Mouse (Mus musculus): ENCODE measurements at regions not wholly inside any gene's neighbourhood (a gene's known extent, or its start where the extent isn't known, plus 50 kb on each side); places are given as distances from the start of the nearest gene placed in this dataset.
A peak's percentile ranks its signal among the peaks of the same experiment; 100 is the strongest.

DNA sequence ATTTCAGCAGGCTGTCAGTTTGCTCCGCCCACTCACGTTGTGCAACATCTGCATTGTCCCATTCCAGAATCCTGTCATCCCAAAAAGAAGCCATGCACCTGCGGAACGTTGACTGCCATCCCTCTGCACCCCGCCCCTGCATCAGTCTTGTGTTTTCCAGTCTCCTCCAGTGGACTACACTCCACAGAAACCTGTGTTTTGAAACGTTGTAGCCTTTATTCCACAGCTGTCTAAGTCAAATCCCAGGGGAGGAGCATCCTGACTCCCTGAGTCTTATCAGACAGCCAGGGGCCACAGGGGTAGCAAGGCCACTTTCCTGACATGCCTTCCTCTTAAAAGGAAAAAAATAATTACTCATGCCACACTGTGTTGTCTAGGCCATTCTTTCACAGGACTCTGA lies 251.5 kb upstream of the Dio3 start:
- no peak for DNase-seq (ENCODE audit: low spot score)

DNA sequence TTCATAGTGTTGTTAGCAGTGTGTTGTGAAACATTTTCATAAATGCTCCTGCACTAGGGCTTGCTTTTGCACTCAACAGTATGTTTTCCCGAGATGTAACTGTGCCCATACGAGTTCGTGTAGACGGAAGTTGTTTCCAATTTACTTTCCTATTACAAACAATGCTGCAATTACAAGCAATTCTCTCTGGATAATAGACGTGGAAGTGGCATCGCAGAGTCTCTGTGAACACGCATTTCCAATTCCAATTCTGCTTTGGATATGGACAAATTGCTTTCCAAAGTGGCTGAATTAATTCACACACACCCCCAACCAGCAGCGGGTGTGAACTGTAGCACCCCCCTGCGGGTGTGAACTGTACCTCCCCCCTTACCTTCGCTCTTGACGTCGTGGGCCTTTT lies 250.9 kb upstream of the Dio3 start:
- no peak for DNase-seq (ENCODE audit: low spot score)

DNA sequence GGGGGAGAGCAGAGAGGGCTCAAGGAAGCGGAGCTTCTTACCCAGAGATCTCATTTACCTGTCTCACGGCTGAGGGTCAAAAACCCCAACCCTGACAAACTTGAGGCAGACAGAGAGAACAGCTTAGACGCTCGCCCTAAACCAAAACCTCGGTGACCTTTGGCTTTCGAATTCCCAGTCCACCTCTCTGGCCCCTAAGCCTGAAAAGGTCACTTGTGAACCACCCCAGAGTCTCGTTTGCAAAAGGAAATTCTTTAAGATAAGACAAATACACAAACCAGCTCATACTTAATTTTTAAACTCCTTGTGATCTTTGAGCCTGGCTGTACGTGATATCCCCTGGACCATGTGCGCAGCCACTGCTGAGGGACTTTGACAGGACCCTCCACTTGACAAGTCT lies 250.2 kb upstream of the Dio3 start:
- no peak for DNase-seq (ENCODE audit: low spot score)

DNA sequence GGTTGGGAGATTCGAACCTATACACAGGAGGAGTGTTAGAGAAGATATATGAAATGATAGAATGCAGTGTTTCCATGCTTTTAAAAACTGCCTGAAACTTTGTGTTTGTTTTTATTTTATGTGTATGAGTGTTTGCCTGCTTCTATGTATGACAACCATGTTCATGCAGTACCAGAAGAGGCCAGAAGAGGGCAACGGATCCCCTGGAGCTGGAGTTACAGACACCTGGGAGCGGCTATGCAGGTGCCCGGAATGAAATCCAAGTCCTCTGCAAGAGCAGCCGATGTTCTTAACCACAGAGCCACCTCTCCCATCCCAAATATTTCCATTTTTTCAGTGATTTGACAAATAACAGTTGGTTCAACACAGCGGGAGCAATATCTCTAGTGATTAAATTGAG lies 247.5 kb upstream of the Dio3 start:
- DNase-seq (ENCODE audit: low spot score): peak; percentile 50

DNA sequence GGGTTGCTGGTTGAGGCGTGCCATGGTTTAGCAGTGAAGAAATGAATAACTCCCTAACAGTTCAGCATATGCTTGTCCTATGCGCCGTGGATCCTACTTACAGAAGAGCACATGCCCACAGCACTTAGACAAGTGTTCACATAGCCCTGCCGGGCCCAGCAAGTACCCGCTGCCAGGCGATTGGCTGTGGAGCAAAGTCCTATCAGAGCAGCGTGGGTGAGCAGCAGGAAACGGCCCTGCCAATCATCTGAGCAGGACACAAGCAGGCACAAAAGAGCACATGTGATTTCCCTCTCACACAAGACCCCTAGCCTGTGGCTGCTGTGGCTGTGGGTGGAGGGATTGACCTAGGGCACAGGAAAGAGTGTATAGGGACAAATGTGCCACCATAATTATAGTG lies 243.7 kb upstream of the Dio3 start:
- no peak for DNase-seq (ENCODE audit: low spot score)

DNA sequence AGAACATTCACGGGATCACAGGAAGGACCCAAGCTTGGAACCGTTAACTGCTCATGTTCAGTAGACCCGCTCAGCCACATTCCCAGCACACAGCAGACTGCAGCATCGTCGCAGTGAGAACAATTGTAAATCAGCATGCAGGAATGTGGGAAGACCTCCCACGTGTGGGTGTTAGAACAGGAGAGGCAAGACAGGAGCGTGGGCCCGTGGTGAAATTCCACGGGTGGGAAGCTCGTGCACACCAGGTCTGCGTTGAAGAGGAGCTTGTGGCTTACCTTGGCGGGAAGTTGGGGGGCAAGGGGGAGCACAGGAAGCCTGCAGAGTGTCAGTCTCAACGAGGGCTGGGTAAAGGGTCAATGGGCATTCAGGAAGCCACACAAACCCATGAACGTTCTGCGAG lies 238.2 kb upstream of the Dio3 start:
- DNase-seq (ENCODE audit: low spot score): no peak

DNA sequence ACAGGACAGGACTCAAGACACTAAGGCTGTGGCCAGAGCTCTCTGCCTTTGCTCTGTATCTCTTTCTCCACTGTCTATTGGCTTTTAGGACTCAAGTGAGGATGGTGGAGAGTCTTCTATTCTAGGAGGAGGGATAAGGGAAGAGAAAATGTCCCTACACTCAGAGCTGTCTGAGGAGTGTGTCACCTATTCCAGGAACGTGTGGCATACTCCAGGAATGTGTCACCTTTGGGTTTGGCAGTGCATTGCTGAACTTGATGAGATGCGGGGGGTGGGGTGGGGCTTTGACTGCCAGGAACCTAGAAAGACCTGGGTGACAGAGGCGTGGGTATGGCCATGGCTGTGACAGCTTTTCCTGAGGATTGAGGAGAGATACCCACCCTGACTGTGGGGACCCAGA lies 237.1 kb upstream of the Dio3 start:
- DNase-seq (ENCODE audit: low spot score): no peak

DNA sequence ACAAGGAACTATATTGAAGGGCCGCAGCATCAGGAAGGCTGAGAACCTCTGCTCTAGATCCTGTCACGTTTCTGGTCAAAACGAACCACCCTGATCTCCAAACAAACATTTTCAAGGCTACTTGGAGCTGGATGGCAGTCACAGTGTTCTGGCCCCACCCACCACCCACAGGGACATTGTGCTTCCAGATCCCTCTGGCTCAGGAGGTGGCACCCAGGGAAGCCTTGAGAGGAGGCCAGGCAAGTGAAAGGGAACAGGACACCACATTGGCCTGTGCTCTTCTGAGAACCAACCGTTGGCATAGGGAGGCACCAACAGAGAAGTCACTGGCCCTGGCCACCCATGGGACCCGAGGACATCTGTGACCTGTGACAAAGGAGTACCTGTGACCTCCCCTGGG lies 234.6 kb upstream of the Dio3 start:
- DNase-seq (ENCODE audit: low spot score): no peak

DNA sequence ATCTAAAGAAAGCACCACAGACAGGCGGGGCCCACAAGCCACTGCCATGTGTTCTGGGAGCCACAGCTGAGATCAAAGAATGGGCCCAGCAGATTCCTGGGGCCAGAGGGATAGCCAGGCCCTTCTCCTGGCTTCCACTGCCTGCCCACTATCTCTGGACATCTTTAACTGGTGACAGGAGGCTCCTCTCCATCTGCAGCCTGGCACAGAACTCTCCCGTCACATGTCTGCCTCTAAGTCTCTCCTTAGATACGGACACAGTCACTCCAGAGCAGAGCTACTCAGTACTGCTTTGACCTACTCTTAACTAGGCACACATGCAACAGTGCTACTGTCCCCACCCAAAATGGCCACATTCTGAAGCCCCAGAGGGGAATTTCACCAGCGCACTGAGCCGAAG lies 234.1 kb upstream of the Dio3 start:
- no peak for DNase-seq (ENCODE audit: low spot score)

DNA sequence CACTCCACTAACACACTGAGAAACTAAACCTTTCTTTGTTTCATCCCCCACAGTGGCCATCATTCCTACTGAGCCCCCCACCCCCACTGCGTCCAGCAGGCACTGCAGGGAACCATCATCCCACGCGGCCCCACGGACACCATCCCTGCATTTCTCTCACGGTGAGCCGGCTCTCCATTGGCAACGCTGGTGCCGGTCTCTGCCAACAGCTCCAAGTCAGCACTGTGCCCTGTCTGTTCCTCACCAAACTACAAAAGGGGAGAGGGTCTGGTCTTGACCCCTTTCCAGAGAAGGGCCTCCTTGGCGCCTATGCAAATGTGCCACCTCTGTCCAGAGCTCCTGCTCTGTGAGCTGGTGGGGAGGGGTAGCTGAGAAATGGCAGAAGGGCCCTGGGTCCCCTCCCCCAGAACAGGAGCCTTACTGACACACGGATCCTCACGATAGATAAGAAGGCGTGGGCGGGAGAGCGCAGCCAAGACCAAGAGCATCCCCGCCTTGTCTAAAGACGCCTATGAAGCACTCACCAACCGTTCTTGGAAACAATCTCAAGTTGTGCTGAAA lies 233.0 kb upstream of the Dio3 start:
- peak; percentile 62 for DNase-seq (ENCODE audit: low spot score)

DNA sequence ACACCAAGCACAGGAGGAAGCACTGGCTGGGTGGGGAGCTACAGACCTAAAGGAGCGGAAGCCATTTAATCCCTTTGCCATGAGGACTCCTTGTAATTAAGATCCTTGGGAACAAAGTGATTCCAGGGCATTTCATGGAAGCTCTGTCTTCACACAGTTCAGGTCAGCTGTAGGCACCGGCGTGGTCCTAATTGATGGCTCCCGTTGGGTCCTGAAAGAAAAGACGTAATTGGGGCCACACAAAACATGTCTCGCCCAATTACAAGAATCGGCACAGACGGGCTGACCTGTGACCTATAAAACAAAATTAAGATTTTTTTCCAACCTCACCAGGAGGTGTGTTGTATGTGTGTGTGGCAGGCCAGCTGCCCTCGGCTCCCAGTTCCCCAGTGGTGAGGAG lies 232.3 kb upstream of the Dio3 start:
- peak; percentile 90 for DNase-seq (ENCODE audit: low spot score)

DNA sequence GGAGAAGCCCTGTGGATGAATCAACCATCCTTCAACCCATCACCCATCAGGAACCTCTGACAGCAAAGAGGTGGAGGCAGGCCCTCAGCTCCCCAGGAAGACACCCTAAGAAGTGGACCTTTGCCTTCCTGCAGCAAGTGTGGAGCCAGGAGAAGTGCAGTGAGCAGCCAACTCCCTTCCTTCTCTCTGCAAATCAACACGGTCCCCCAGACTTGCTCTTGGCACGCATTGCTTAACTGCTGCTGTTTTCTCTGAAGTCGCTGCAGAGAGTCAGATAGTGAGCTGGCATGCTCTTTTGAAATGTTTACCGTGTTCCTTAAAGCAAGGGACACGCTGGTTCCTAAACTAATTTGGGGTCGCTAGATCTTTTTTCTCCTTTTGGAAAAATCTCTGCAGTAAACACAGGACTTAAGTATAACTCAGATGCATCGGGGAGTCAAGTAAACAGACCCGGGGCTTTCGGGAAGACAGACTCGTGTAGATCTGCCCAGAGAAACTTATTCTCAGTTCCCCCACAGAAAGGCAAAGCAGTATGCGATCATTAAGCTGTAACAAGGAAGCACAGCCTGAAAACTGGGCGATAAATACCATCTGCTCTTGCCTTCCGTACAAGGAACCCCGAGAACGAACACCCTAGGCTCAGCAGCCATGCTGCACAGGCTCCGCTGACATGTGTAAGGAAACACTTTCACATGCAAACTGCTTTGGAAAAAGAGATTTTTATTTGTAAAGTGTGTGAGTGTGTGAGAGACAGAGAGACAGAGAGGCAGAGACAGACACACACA lies 231.2 kb upstream of the Dio3 start:
- DNase-seq (ENCODE audit: low spot score): no peak

DNA sequence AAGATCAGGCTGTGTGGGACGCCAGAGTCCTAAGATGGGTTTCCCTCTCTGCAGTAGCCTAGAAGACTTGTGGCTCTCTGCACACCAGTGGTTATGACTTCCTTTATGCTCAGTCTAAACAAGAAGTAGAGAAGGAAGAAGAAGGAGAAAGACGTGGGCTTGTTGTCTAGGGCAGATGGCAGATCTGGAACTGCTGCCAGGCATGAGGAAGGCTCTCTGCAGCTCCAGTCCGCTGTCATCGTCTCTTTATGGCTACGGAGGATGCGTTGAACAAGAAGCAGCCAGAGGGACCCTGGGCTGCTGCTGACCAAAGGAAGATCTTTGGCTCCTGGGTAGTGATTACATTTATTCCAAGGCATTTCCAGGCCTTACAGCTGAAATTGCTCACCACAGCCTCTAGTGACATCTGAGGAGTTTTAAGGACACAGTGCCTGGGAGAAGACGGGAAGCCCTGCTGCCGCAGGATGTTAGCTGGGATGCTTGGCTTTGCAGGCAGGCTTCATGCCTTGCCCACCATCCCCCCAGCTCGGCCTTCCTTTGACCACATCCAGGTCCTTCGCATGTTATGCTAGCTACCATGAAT lies 229.6 kb upstream of the Dio3 start:
- DNase-seq (ENCODE audit: low spot score): no peak

DNA sequence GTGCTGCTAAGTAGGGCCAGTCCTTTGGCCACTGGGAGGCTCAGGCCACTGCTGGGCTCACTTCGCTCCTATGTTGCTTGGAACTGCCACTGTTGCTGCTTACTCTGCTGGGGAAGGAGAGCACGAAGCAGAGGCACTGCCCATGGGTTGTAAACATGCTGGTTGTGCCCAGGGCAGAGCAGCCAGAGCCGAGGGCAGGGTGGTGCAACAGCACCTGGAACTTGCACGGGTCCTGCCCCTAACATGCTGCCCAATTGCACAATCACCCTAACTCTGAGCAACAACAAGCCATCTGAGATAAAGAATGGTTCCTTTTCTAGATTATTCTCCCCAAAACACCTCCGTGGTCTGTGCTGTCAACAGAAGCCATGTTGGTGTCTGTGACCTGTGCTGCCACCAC lies 219.5 kb upstream of the Dio3 start:
- no peak for DNase-seq (ENCODE audit: low spot score)

DNA sequence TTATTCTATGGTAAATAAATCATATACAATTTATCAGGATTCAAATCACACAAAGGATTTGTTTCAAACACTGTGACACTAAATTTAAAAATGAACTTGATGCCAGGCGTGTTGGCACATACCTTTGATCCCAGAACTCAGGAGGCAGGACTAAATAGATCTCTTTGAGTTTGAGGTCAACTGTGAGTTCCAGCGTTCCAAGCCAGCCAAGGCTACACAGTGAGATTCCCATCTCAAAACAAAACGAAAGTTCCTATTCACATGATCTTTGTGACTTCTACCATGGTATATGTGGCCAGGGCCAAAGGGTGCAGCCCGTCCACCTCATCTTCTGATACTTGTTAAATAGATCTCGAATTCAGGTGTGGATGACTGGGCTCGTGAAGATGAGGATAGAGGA lies 216.9 kb upstream of the Dio3 start:
- no peak for DNase-seq (ENCODE audit: low spot score)

DNA sequence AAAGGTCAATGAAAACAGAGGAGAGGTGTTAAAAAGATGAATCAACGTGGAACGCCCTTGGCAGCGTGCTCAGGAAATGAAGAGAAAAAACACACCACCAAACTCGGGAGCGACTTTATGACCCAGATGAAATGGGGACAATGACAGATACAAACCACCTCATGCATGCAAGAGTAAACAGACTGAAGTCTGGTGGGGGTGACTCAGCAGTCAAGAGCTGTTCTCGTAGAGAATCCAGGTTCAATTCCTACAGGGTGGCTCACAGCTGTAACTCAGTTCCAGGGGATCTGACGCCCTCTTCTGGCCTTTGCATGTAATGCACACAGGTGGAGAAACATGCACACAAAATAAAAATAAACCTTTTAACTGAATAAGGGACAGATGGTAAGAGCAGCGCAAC lies 215.9 kb upstream of the Dio3 start:
- DNase-seq (ENCODE audit: low spot score): no peak

DNA sequence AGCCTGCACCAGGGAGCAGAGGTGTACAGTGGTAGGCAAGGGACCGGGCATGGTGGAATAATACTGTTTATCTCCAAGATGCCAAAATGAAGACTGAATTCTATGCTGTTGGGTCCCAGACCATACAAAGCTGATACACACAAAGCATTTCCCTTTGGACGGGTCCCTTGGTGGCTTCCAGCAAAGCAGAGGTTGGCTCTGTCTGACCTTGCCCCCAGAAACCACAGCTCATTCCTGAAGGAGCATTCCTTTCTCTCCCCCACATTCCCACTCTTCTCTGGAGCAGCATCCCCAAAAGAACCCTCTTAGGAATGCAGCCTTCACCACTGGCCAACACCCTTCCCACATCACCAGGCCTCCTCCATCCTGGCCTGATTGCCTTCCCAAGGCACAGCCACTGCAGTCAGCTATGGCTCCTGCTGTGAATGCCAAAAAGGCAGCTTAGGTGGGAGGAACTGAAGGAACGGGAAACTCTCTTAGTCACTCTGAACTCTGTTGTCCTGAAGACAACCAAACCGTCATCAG lies 212.4 kb upstream of the Dio3 start:
- no peak for DNase-seq (ENCODE audit: low spot score)

DNA sequence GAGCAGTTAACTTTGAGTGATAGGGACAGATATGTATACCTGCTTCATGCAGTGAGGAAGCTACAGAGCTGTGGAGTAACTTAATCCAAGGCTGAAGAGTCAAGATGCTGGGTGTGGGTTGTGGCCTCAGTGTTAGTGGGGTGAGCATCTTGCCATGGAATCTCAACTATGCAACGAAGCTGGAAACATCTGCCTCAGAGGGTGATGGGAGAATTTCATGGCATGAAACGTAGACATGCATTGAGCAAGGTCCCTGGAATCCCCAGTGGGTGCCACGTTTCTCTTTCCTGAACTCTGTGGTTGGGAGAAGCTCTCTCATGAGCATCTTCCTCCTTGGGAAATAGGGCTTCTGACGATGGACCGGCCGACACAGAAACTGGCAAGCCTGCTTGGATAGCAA lies 208.4 kb upstream of the Dio3 start:
- DNase-seq (ENCODE audit: low spot score): no peak

DNA sequence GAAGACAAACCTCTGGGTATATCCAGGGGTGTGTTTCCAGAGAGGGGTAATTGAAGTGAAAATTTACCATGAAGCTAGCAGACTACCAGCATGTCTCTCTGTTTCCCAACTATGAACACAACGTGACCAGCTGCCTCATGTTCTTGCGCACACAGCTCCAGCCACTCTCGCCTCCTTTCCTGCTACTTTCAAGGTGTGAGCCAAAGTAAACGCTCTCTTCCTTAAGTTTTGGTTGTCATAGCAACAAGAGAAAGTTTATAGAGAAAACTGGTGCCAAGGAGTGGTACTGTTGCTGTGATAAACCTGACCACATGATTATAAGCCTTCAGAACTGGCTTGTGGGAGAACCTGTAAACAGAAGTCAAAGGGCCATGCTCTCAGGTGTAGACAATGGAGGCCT lies 207.0 kb upstream of the Dio3 start:
- no peak for DNase-seq (ENCODE audit: low spot score)

DNA sequence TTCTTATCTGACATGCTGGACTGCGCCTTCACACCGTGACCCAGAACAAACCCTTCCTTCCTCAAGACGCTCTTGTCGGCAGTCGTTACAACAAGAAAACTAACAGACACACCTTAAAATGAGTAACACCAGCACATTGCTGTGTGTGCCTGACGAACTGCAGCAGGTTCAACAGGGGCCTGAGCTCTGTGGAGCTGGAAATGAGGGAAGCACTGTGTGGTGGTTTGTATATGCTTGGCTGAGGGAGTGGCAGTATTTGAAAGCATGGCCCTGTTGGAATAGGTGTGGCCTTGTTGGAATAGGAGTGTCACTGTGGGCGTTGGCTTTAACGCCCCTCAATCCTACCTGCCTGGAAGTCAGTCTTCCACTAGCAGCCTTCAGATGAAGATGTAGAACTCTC lies 203.9 kb upstream of the Dio3 start:
- no peak for DNase-seq (ENCODE audit: low spot score)

DNA sequence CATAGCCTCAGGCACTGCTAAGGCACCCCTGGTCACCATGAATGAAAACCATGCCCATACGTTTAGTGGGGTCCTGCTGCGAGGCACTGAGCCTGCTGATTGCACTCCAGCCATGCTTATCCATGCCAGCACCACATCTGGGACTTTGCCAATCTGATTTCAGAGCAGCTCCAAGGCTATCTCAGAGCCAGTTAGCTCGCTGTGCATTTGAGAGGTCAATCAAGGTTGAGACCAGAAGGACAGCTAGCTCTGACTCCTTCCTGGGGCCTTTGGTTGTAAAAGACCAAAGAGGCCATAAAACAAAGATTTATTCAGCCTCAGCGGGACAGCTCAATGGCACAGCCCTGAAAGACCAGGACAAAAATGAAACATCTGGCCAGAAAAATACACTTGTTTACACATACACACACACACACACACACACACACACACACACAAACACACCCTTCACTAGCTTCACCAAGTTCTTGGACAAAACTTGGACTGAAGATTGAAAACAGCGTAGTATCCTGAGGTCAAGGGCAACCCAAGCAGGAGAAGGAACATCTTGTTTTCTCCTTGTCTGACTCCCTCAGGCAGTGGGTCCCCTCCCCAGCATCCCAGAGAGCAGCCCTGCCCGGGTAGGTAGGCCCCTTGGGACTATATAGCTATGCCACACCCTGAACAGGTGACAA lies 201.5 kb upstream of the Dio3 start:
- no peak for DNase-seq (ENCODE audit: low spot score)

DNA sequence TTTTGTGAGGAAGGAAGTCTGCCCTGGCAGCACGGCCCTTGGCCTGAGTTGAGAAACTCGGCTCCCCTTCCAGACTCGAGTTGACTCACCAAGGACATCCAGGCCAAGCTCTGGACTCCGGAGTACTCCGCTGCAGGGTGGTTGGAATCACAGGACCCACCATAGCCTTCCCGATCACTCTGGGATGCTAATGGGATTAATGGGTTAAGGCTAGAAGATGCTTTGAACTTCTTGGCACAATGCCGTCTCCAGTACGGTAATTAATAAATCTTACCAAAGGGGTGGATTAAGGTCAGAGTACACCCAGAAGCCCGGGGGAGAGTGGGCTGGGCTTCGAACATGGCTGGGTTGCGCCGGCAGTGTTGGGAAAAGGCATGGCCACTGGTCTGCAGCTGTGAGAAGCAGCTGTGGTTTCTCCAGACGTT lies 200.8 kb upstream of the Dio3 start:
- DNase-seq (ENCODE audit: low spot score): no peak
